Mouse (Mus musculus) thymus, adult 2 months (tissue): ENCODE measurements around the gene Gria2.

Experiments
- CTCF ChIP-seq: fragments of 200-500 bp; IDR thresholded peaks from 2 replicates; pipeline ENCODE4 v1.5.1; 2012; ENCODE audit warnings: mild to moderate bottlenecking, control low read depth, low read length, moderate library complexity, borderline replicate concordance; ENCODE audit not compliant: control insufficient read depth, poor library complexity, insufficient read depth; ENCODE audit errors: extremely low read depth
- POLR2A ChIP-seq: fragments of 200-500 bp; IDR thresholded peaks from 2 replicates; pipeline ENCODE4 v1.6.1; 2012; ENCODE audit warnings: mild to moderate bottlenecking, low read length, control low read depth, moderate library complexity; ENCODE audit not compliant: control insufficient read depth, poor library complexity, insufficient read depth; ENCODE audit errors: extremely low read depth

- no peak for TF ChIP-seq CTCF
- no peak for TF ChIP-seq POLR2A
Observed at GRCm38 (mm10) chr3:80803811-80804210, 1.2 kb upstream of the Gria2 start.
